Mouse (Mus musculus) cortical plate, adult 2 months (tissue): ENCODE data around the gene Large1. TPM values are rescaled to one million over a fixed set of nuclear protein-coding genes. Genes with fewer than 3 reads are reported as not detected.
"Not testable (repeated sequence)": the region's sequence is repeated elsewhere in the genome, so short reads cannot be mapped to it uniquely, and the experiment has no call there.

Experiments used
- H3K27ac ChIP-seq: fragments of 200-500 bp; 2 replicates; pipeline ENCODE4 v1.5.1; 2012; ENCODE audit warnings: low read length, control low read depth, inconsistent platforms; ENCODE audit not compliant: insufficient read depth
- H3K4me1 ChIP-seq: fragments of 200-500 bp; 2 replicates; pipeline ENCODE4 v1.6.1; 2011; ENCODE audit warnings: low read length; ENCODE audit not compliant: control insufficient read depth, insufficient read depth
- H3K4me3 ChIP-seq: fragments of 200-500 bp; 2 replicates; pipeline ENCODE4 v1.5.1; 2011; ENCODE audit warnings: mild to moderate bottlenecking, low read length, control low read depth; ENCODE audit not compliant: insufficient read depth
- CTCF ChIP-seq: fragments of 200-500 bp; IDR thresholded peaks from 2 replicates; pipeline ENCODE4 v1.5.1; 2011; ENCODE audit warnings: mild to moderate bottlenecking, control low read depth, low read length; ENCODE audit not compliant: insufficient read depth; ENCODE audit errors: extremely low read depth
- POLR2A ChIP-seq: fragments of 200-500 bp; IDR thresholded peaks from 2 replicates; pipeline ENCODE4 v1.6.1; 2011; ENCODE audit warnings: mild to moderate bottlenecking, low read length, control low read depth; ENCODE audit not compliant: insufficient read depth; ENCODE audit errors: extremely low read depth
- polyA plus RNA-seq: library from polyadenylated mRNA; depleted of rRNA; stranded (reverse); fragments of >200 nt; gene quantifications from 2 replicates; pipeline ENCODE4 v1.2.3, GENCODE M21; 2012

Gene Large1
- polyA plus RNA-seq, 1 experiment = 78.8 TPM

DNA sequence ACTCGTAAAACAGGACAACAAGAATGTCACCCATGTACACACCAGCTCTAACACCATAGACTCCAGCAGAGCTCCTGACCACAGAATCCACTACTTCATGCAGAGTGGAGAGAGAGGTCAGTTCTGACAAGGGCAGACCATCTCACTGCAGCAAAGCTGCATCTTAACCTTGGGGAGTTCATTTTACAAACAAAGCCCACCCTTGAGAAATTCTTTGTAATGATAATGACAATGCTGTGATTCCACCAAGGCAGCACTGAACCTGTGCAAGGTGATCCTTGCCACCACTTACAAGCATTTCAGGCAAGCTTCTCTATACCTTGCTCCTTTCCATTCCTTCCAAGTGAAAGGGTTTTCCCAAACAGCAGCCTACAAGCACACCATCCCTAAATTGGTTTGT, 16.5 kb downstream of the Large1 start:
- H3K27ac ChIP-seq = no peak overlapping the region
- no peaks in the 10 kb centered on the region; the same call in 1 of the 2 replicates for H3K4me1 ChIP-seq
- H3K4me3 ChIP-seq = no peak overlapping the region
- TF ChIP-seq CTCF = no peak
- no peak for TF ChIP-seq POLR2A

DNA sequence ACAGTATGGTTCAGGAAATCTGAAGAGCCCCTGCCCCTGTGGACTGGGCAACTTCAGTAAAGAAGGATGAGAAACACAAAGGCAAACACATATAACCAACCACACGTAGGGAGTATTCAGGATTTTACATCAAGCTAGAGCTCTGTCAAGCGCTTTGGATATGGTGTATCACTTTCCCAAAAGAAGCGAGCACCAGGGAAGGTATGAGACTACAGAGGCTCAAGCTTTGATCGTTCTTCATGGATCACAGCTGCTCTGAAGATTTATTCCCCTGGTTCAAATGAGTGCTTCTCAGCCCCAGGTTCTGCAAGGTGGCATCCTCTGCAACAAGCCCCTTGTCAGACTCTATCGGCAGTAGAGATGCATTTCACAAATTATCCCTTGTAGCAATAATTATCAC, 24.2 kb downstream of the Large1 start:
- peaks cover 5% of the 10 kb centered on the region; the same call in 1 of the 2 replicates for H3K4me1 ChIP-seq
- H3K4me3 ChIP-seq = no peak overlapping the region
- no peak for TF ChIP-seq CTCF
- no peak for TF ChIP-seq POLR2A
- no peak overlapping the region for H3K27ac ChIP-seq

DNA sequence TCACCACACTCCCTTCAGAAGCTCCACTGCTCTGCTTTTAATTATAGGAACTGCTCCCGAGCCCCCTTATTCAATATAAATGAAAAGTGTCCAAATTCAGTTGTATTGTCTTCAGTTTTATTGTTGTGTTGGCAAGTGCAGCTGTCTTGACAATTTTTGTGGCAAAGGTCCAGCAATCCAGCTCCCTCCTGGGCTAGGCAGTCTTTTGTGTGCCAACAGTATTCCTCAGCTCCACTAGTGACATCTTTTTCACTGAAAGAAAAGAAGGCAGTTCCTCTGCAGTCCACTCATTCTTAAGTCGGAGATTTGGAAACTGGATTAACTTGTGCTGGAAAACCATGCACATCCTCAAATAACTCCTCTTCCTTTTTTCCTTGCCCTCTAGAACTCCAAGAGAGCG, 25.3 kb downstream of the Large1 start:
- no peak overlapping the region for H3K4me3 ChIP-seq
- no peak for TF ChIP-seq CTCF
- TF ChIP-seq POLR2A = no peak
- peaks cover 5% of the 10 kb centered on the region; the same call in 1 of the 2 replicates for H3K4me1 ChIP-seq

DNA sequence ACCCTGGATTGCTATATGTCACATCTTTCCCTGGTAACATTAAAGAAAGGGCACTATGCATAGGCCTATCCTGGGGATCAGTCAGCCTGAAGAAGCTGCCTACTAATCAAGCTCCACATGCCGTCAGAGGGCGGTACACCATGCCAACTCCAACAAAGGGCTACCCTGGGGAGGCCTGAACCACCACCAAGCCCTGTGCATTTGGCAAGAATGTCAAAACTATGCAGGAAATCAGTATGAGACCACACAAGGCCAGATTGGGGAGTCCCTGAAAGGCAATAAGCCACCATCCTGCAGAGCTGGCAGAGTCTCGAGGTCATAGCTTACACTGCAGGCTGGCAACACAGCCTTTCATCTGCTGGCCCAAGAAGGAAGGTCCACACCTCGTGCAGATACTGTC, 28.7 kb downstream of the Large1 start:
- TF ChIP-seq CTCF = no peak
- no peak for TF ChIP-seq POLR2A
- H3K4me1 ChIP-seq = peaks cover 5% of the 10 kb centered on the region; the same call in 1 of the 2 replicates
- no peak overlapping the region for H3K27ac ChIP-seq
- no peak overlapping the region for H3K4me3 ChIP-seq

More for the DNA sequence above, 25.3 kb downstream of the Large1 start:
- no peak overlapping the region for H3K27ac ChIP-seq

DNA sequence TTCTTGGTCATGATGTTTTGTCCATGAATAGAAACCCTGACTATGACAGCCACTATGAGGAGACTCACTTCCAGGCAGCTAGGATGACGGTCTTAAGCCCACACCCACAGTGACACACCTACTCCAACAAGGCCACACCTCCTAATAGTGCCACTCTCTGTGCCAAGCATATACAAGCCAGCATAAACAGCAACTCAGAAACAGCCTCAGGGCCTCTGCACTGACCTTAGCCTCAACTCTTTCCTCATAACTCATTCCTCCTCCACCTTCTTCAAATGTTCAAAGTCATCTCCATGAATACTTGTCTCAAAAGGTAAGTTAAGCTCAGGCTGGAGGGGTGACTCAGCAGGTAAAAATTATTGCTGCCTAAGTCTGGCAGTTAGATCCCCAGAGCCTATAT, 29.7 kb downstream of the Large1 start:
- H3K4me1 ChIP-seq = peaks cover 5% of the 10 kb centered on the region; the same call in 1 of the 2 replicates
- TF ChIP-seq POLR2A (no peak), CTCF (no peak)
- no peak overlapping the region for H3K4me3 ChIP-seq
- no peak overlapping the region for H3K27ac ChIP-seq

DNA sequence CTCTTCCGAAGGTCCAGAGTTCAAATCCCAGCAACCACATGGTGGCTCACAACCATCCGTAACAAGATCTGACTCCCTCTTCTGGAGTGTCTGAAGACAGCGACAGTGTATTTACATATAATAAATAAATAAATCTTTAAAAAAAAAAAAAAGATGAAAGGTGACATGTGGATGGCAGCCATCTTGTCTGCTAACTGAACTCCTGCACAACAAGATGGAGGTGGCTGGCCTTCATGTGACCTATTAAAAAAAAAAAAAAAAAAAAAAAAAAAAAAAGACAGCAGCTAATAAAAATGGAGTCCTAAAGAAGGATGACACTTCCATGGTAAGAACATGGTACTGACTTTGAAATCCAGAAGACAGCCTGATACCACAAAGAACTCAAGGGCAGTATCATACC, 33.8 kb downstream of the Large1 start:
- not testable (repeated sequence) for H3K4me3 ChIP-seq, H3K27ac ChIP-seq, H3K4me1 ChIP-seq

DNA sequence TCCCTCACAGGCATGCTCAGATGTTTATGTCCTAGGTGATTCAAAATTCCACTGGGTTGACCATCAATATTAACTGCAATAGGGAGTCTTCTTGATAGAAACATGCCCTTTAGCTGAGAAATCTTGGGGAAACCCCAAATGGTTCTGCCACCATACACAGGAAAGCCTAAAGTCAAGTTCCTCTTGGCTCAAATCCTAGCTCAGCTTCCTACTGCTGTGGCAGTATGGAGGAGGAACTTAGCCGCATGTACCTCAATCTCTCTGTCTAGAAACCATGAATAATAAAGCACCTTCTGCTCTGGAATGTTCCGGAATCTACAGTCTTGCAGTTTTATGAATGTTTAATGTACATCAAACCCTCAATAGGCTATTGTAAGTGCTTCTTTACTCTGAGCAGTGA, 39.4 kb downstream of the Large1 start:
- Histone ChIP-seq H3K27ac (no peak overlapping the region), H3K4me1 (peaks cover 17% of the 10 kb centered on the region), H3K4me3 (no peak overlapping the region)
- no peak for TF ChIP-seq POLR2A
- TF ChIP-seq CTCF = no peak

DNA sequence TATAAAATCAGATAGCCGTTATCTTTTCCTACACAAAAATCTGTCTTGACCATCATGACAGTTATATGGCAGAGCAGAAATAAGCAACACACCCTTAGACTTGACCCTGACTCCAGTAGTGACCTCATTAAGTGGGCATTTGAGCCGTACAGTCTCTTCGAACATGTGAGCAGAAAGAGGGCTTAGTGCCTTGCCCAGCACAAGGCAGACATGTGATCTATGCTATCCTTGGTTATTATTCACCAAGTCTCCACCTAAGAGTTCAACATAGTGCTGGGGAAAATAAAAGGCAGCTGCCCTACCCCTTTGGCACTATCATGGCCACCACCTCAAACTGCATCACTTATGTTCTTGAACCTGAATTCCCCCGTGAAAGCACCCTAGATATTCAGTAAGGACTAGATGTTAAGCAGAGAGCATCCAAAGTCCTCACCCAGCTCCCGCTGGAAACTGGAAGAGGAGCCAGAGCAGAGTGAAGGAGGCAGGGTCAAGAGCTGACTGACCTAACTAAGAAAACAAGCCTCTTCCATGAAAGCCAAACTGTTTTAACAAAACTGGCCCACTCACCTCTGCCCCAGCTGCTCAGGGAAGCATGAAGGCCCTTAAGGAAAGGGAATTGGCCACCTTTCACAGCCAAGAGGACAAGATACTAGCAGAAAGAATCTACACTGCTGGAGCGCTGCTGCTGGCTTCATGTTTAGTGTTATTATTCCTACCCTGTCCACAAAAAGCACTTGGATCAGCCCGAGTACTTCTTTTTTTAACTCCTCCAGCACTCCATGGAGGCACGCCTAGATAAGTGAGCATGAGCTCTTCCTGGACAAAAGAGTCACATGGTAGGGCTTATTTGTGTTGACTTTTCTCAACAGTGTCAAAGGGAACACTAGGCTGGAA, 40.4 kb downstream of the Large1 start:
- peaks cover 17% of the 10 kb centered on the region for H3K4me1 ChIP-seq
- no peak overlapping the region for H3K27ac ChIP-seq
- no peak overlapping the region for H3K4me3 ChIP-seq
- TF ChIP-seq CTCF = no peak
- no peak for TF ChIP-seq POLR2A

DNA sequence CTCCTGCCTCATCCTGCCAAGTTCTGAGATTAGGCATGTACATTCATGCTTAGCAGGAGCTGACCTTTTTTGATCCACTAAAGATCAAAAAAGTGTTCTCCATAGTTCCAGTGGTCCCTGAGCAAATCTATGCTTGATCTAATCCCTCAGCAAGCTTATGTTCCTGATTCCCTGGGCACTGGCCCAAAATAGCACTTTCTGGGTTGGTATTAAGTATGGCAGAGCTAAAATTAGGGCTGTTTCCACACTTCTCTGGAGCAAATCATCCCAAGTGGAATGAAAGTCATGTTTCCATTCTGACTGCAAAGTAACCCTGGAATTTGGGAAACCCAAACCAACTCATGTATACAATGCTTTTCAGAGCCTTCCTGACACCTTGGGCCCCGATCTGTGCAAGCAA, 42.9 kb downstream of the Large1 start:
- TF ChIP-seq CTCF (no peak), POLR2A (no peak)
- Histone ChIP-seq H3K4me1 (peaks cover 20% of the 10 kb centered on the region), H3K4me3 (no peak overlapping the region), H3K27ac (no peak overlapping the region)

DNA sequence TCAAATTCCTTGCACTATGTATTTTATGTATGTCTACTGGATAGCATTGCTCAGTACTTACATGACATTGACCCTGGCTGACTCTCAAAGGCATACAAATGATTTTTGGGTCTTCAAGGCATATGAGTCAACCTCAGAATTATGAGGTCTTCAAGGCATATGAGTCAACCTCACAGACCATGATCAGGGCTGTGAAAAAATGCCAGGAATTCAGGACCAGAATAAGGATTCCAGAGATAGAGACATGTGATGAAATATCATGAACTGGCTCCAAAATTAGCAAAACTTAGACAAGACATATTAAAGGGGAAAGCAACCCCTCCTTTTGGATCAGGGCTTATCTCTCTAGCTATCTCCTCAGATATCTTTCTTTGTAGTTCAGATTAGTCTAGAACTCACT, 43.3 kb downstream of the Large1 start:
- TF ChIP-seq POLR2A (no peak), CTCF (no peak)
- H3K27ac ChIP-seq = no peak overlapping the region
- no peak overlapping the region for H3K4me3 ChIP-seq
- H3K4me1 ChIP-seq = peaks cover 20% of the 10 kb centered on the region
